Mouse (Mus musculus) heart, adult 2 months (tissue): ENCODE measurements around the gene Tnrc6a. TPM values are rescaled to one million over a fixed set of nuclear protein-coding genes. Genes with fewer than 3 reads are reported as not detected.

ENCODE experiments used
- DNase-seq, 2 experiments: peaks; one replicate each; pipeline ENCODE4 v3.0.0; 2021
- H3K27ac ChIP-seq: fragments of 200-600 bp; 2 replicates; pipeline ENCODE4 v1.8.1; 2022
- H3K27me3 ChIP-seq: fragments of 200-500 bp; 2 replicates; pipeline ENCODE4 v1.6.1; 2012; ENCODE audit warnings: mild to moderate bottlenecking, low read length, inconsistent platforms, mixed read lengths; ENCODE audit not compliant: control insufficient read depth, insufficient read depth
- H3K36me3 ChIP-seq: fragments of 200-500 bp; 2 replicates; pipeline ENCODE4 v1.6.1; 2012; ENCODE audit warnings: low read length, inconsistent platforms; ENCODE audit not compliant: control insufficient read depth, insufficient read depth
- H3K4me1 ChIP-seq: fragments of 200-500 bp; 2 replicates; pipeline ENCODE4 v1.6.1; 2011; ENCODE audit warnings: low read length; ENCODE audit not compliant: control insufficient read depth, insufficient read depth
- H3K4me3 ChIP-seq: fragments of 200-600 bp; 2 replicates; pipeline ENCODE4 v1.8.1; 2022
- H3K79me2 ChIP-seq: fragments of 200-500 bp; replicated peaks from 2 replicates; pipeline ENCODE4 v1.6.1; 2012; ENCODE audit warnings: mild to moderate bottlenecking, inconsistent platforms, low read length, moderate library complexity, mixed read lengths; ENCODE audit not compliant: control insufficient read depth, insufficient read depth
- H3K9ac ChIP-seq: fragments of 200-500 bp; 2 replicates; pipeline ENCODE4 v1.6.1; 2012; ENCODE audit warnings: low read depth, mild to moderate bottlenecking, control low read depth, inconsistent platforms, low read length, mixed read lengths
- CTCF ChIP-seq: fragments of 200-600 bp; IDR thresholded peaks from 2 replicates; pipeline ENCODE4 v1.8.1; 2022; ENCODE audit warnings: antibody characterized with exemption, mild to moderate bottlenecking, moderate library complexity
- EP300 ChIP-seq: fragments of 200-500 bp; IDR thresholded peaks from 2 replicates; pipeline ENCODE4 v1.6.1; 2011; ENCODE audit warnings: low read depth, low read length, control low read depth; ENCODE audit not compliant: insufficient read depth
- POLR2A ChIP-seq: fragments of 200-500 bp; IDR thresholded peaks from 2 replicates; pipeline ENCODE4 v1.6.1; 2011; ENCODE audit warnings: mild to moderate bottlenecking, low read depth, low read length, control low read depth; ENCODE audit not compliant: insufficient read depth
- WGBS: fragments of 180-500 bp; shearing (Covaris S2); methylation state at CpG from one replicate; pipeline ENCODE4 v1.1.7; 2018; 5-methylcytosine and 5-hydroxymethylcytosine counted together
- intact Hi-C: fragments of 180-260 bp; cut with DNase I; formaldehyde crosslinking; loops from one replicate; pipeline ENCODE4 v1.15.1; 2025
- polyA plus RNA-seq: library from polyadenylated mRNA; depleted of rRNA; stranded (reverse); fragments of >200 nt; gene quantifications from 2 replicates; pipeline ENCODE4 v1.2.3, GENCODE M21; 2012
- total RNA-seq, 2 experiments: library from RNA; stranded (reverse); gene quantifications; 2 replicates each; pipeline ENCODE4 v1.2.3; 2021

Gene Tnrc6a
- total and polyA plus RNA-seq, 3 experiments: 22.8 to 34.2 (median 24.2) TPM

DNA sequence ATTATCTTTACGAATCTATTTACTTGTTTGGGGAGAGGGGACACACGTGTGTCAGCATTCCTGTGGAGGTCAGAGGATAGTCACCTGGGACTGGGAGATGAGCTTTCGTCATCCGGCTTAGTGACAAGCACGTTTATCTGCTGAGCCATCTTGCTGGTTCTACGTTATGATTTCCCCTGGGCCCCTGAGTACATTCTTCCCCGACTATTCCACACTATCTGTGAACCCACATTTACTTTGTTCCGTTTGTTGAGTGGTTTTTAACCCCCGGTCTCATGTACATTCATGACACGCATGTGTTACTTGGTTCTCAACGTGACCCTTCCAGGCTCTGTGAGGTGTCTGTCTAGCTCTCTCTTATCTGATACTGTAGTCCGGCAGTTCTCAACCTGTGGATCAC, 6.9 kb upstream of the Tnrc6a start:
- H3K4me1 ChIP-seq: no peaks in the 10 kb centered on the region
- no peaks in the 10 kb centered on the region for H3K79me2 ChIP-seq
- no peak for DNase-seq
- H3K9ac ChIP-seq: no peak overlapping the region
- TF ChIP-seq EP300: no peak
- no peak for TF ChIP-seq POLR2A
- TF ChIP-seq CTCF: no peak
- H3K27ac ChIP-seq: no peak overlapping the region
- H3K27me3 ChIP-seq: no peaks in the 10 kb centered on the region
- intact Hi-C loops: no loop called here
- H3K36me3 ChIP-seq: no peaks in the 10 kb centered on the region
- 75% methylated on average over 12 of the region's 12 CpGs for WGBS
- H3K4me3 ChIP-seq: no peak overlapping the region

DNA sequence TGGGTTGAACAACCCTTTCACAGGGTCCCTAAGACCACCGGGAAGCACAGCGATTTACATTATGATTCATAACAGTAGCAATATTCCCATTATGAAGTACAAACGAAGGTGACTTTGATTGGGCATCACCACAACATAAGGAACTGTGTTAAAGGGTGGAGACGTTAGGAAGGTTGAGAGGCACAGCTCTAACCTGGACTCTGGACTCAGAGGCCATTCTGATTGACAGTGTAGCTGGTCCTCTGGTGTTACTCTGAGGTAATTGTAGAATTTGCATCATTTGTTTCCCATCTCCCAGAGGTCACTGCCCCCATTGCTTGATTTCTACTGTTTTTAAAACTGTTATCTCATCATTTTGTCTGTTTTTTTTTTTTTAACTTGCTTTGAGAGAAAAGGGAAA, 6.5 kb upstream of the Tnrc6a start:
- WGBS: 79% methylated on average over 4 of the region's 4 CpGs
- TF ChIP-seq EP300 (no peak), POLR2A (no peak), CTCF (no peak)
- H3K4me1 ChIP-seq: no peaks in the 10 kb centered on the region
- no peaks in the 10 kb centered on the region for H3K36me3 ChIP-seq
- H3K4me3 ChIP-seq: no peak overlapping the region
- no peak for DNase-seq
- H3K9ac ChIP-seq: no peak overlapping the region
- intact Hi-C loops: no loop called here
- H3K27ac ChIP-seq: no peak overlapping the region
- no peaks in the 10 kb centered on the region for H3K79me2 ChIP-seq
- no peaks in the 10 kb centered on the region for H3K27me3 ChIP-seq

DNA sequence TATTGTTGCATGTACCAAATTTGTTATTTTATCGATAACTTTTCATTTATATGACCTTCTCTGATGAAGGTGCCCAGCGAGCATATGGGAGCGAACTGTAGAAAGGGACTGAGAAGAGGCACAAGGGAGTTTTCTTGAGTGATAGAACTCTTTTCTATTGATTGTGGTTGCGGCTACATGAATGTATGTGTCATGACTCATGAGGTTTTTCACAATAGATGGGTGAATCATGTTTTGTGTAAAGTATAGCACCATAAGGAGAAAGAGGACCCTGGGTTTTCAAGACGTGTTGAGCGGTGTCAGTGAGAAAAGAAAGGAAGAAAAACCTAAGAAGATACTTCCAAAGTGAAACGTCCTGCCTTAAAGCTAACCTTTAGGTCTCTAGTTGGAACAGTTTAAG, 3.2 kb upstream of the Tnrc6a start:
- Histone ChIP-seq H3K36me3 (peaks cover 6% of the 10 kb centered on the region; the same call in 1 of the 2 replicates), H3K27me3 (no peaks in the 10 kb centered on the region), H3K27ac (no peak overlapping the region), H3K4me1 (no peaks in the 10 kb centered on the region; the same call in 1 of the 2 replicates), H3K9ac (no peak overlapping the region), H3K4me3 (no peak overlapping the region), H3K79me2 (peaks cover 3% of the 10 kb centered on the region; the same call in 1 of the 2 replicates)
- TF ChIP-seq POLR2A (no peak), EP300 (no peak), CTCF (no peak)
- no peak for DNase-seq
- intact Hi-C loops: loop anchor here (5.0 kb wide), 1 partner anchor 73 kb away; no protein-coding TSS in a partner anchor
- 75% methylated on average over 7 of the region's 7 CpGs for WGBS

DNA sequence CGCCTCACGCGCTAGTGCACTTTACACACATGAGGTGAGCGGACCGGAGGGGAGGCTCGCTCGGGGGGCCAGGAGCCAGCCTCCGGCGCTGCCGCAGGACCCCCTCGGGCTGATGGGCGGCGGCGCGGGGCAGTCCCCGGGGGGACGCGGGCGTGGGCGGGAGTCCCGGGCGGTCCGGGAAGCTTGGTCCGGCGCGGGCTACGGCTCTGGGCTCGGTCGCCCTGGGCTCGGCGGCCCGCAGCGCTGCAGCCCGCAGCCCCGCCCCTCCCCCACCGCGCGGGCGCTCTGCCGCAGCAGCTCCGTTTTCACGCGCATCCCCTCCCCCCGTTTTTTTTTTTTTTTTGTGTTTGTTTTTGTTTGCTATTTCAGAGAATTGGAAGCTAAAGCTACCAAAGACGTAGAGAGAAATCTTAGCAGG, 623 bp downstream of the Tnrc6a start:
- H3K27me3 ChIP-seq: no peaks in the 10 kb centered on the region
- peak overlapping the region; percentile 95 for H3K27ac ChIP-seq
- intact Hi-C loops: loop anchor here (5.0 kb wide), 1 partner anchor 77 kb away; no protein-coding TSS in a partner anchor
- H3K79me2 ChIP-seq: peaks cover 3% of the 10 kb centered on the region
- peaks cover 39% of the 10 kb centered on the region for H3K36me3 ChIP-seq
- DNase-seq: no peak
- peak overlapping the region; percentile 98 for H3K4me3 ChIP-seq
- WGBS: 2% methylated on average over 43 of the region's 45 CpGs
- TF ChIP-seq POLR2A (no peak), EP300 (0 out of 2 replicates have a peak, but pooled peaks have one; percentile 5)
- peak overlapping the region; percentile 98 for H3K9ac ChIP-seq
- H3K4me1 ChIP-seq: peaks cover 10% of the 10 kb centered on the region

DNA sequence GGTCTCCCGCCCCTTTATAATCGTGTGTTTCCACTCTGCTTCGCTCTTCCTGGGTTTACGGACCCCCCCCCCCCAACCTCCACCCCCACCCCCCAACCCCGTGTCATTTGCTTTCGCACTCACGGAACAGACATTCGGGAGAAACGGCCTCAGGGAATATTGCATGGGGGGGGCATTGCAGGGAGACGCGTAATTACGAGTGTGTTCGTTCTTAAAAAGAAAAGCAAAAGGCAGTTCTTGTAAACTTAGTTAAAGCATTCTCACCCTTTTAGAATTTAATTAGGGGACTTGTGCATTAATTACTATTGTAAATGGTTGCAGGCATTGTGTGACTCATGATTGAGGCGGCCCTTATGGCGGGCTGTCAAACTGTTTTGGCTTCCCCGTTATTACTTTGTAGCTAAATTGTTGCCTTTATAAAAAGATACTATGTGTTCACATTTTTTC, 1.1 kb downstream of the Tnrc6a start:
- H3K27ac ChIP-seq: peak overlapping the region; percentile 95

DNA sequence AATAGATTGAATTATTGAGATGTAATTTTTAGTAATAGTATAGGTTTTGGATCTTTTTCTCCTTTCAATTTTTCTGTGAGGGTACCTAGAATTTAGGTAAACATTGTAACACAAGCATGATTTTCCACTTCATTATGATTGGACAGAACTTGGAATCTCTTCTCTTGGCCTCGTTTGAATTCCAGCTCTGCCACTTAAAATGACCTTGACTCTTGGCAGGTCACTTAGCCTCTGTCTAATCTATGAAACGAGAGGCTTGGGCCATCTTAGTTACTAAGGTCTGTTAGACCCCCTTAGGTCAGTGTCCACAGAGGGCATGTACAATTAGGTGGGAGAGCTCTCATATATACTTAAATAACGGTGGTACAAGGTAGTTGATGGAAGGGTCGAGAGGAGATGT, 2.4 kb downstream of the Tnrc6a start:
- H3K27ac ChIP-seq: peak overlapping the region; percentile 34
- no peak for DNase-seq
- H3K36me3 ChIP-seq: peaks cover 55% of the 10 kb centered on the region
- peaks cover 8% of the 10 kb centered on the region for H3K79me2 ChIP-seq
- intact Hi-C loops: loop anchor here (5.0 kb wide), 2 partner anchors 36 to 51 kb away; no protein-coding TSS in a partner anchor
- 25% methylated on average over 4 of the region's 4 CpGs for WGBS
- H3K4me3 ChIP-seq: no peak overlapping the region
- H3K27me3 ChIP-seq: no peaks in the 10 kb centered on the region
- H3K4me1 ChIP-seq: peaks cover 22% of the 10 kb centered on the region
- no peak for TF ChIP-seq EP300
- TF ChIP-seq POLR2A: no peak
- TF ChIP-seq CTCF: no peak
- no peak overlapping the region for H3K9ac ChIP-seq

More for the DNA sequence above, 1.1 kb downstream of the Tnrc6a start:
- DNase-seq: no peak
- Histone ChIP-seq H3K4me1 (peaks cover 13% of the 10 kb centered on the region), H3K79me2 (peaks cover 4% of the 10 kb centered on the region), H3K27me3 (no peaks in the 10 kb centered on the region), H3K4me3 (peak overlapping the region; percentile 98), H3K36me3 (peaks cover 42% of the 10 kb centered on the region), H3K9ac (peak overlapping the region; percentile 98)
- WGBS: 1% methylated on average over 16 of the region's 16 CpGs
- no peak for TF ChIP-seq CTCF
- TF ChIP-seq POLR2A: no peak
- no peak for TF ChIP-seq EP300
- intact Hi-C loops: loop anchor here (5.0 kb wide), 3 partner anchors 38 to 77 kb away; no protein-coding TSS in a partner anchor
